Mouse (Mus musculus): ENCODE data around the gene Fam205a1.
"Not testable (repeated sequence)": the region's sequence is repeated elsewhere in the genome, so short reads cannot be mapped to it uniquely, and the experiment has no call there.

DNA sequence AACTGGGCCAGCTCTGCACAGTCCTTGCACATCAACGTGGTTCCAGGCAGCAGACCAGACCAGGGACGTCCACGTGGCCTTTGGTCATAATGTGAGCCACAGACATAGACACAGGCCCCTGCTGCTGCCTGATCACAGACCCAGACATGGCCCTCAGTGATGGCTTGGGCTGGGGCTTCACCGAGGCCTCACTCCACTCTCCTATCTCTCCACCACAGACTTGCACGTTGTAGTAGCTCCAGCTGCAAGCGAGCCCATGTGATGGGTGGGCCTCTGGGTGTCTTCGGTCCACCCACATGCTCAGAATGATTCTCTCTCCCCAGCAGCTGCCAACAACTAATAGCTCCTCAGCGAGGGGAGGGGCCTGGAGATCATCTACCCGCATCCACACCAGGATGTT is 6.8 kb upstream of the Fam205a1 start:
- not testable (repeated sequence) for TF ChIP-seq CTCF (IDR thresholded peaks at IDR 0.05; ENCODE audit: low read depth); EP300 (optimal IDR thresholded peaks at IDR 0.05)
